Mouse (Mus musculus): ENCODE measurements at regions not wholly inside any gene's neighbourhood (a gene's known extent, or its start where the extent isn't known, plus 50 kb on each side); places are given as distances from the start of the nearest gene placed in this dataset.

DNA sequence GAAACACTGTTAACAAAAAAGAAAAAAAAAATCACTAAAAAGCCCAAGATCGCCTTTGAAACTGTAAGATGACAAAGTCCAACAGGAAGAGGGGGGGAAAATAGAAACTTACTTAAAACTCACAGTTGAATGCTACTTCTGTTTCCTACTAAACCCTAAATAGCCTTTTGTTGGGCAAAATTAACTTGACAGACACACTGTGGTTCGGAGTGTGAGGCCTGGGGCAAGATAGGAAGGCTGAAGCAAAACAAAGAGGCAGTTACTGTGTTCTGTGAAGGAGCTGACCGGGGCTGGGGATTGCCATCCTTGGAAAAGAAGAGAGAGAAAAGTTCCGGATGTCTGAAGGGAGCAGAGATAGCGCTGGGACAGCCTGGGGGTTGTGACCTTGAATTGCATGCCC is 627.7 kb upstream of the Pkn2 start:
- no peak for TF ChIP-seq CTCF (IDR thresholded peaks at IDR 0.05; ENCODE audit: low read depth)
- no peak for TF ChIP-seq EP300 (IDR thresholded peaks at IDR 0.05; ENCODE audit: low read depth)

All from heart, postnatal 0 days (tissue).